Mouse (Mus musculus) liver, embryonic 15.5 days (tissue): ENCODE results near the gene Ttc4. TPM values are rescaled to one million over a fixed set of nuclear protein-coding genes. Genes with fewer than 3 reads are reported as not detected.

Experiments
- ATAC-seq: fragments of 200-750 bp; cut with Nextera tagmentation; 2 replicates; pipeline ENCODE4 v1.8.0; 2017; ENCODE audit warnings: moderate number of reproducible peaks, mild to moderate bottlenecking, moderate library complexity; ENCODE audit not compliant: insufficient read depth
- H3K27ac ChIP-seq: fragments of 300-500 bp; sonication (generic); replicated peaks from 2 replicates; pipeline ENCODE4 v1.5.1; 2015; ENCODE audit warnings: mild to moderate bottlenecking, inconsistent platforms
- H3K27me3 ChIP-seq: fragments of 300-500 bp; sonication (generic); 2 replicates; pipeline ENCODE4 v1.6.1; 2015; ENCODE audit warnings: mild to moderate bottlenecking, inconsistent platforms
- H3K36me3 ChIP-seq: fragments of 300-500 bp; sonication (generic); replicated peaks from 2 replicates; pipeline ENCODE4 v1.6.1; 2015; ENCODE audit warnings: moderate library complexity, mild to moderate bottlenecking, inconsistent platforms
- H3K4me1 ChIP-seq: fragments of 300-500 bp; sonication (generic); replicated peaks from 2 replicates; pipeline ENCODE4 v1.6.1; 2015; ENCODE audit warnings: inconsistent platforms
- H3K4me2 ChIP-seq: fragments of 300-500 bp; sonication (generic); 2 replicates; pipeline ENCODE4 v1.6.1; 2015; ENCODE audit warnings: moderate library complexity, mild to moderate bottlenecking, inconsistent platforms
- H3K4me3 ChIP-seq: fragments of 300-500 bp; sonication (generic); replicated peaks from 2 replicates; pipeline ENCODE4 v1.5.1; 2015; ENCODE audit warnings: mild to moderate bottlenecking, inconsistent platforms
- H3K9ac ChIP-seq: fragments of 300-500 bp; sonication (generic); 2 replicates; pipeline ENCODE4 v1.6.1; 2015; ENCODE audit warnings: moderate library complexity, mild to moderate bottlenecking, inconsistent platforms
- H3K9me3 ChIP-seq: fragments of 300-500 bp; sonication (generic); replicated peaks from 2 replicates; pipeline ENCODE4 v1.6.1; 2016; ENCODE audit warnings: inconsistent platforms
- WGBS: fragments of 180-500 bp; shearing (Covaris S2); methylation state at CpG from one replicate; pipeline ENCODE4 v1.1.7; 2015; ENCODE audit warnings: mixed read lengths; ENCODE audit not compliant: insufficient replicate concordance; 5-methylcytosine and 5-hydroxymethylcytosine counted together
- polyA plus RNA-seq: library from polyadenylated mRNA; unstranded; fragments of >200 nt; fragmentation: Nextera tagmentation; extraction: Ambion mirVana; gene quantifications from 2 replicates; pipeline ENCODE4 v1.2.1, GENCODE M21; 2015

The Ttc4 gene
- polyA plus RNA-seq, result 31.1 and 41.9 TPM in 2 replicates

GRCm38 (mm10) chr4:106678442-106679118, at the start of gene Ttc4:
Gene Ttc4, minus strand, starts transcription at chr4:106678944.
- H3K4me2 ChIP-seq, result peak within 1 kb of the TSS; percentile 76
- H3K4me3 ChIP-seq, result peak within 1 kb of the TSS; percentile 95
- WGBS, result under 1% methylated on average over 43 of the region's 43 CpGs
- peaks cover 35% of the 10 kb centered on the region for H3K36me3 ChIP-seq
- peak; percentile 100 for ATAC-seq
- H3K9me3 ChIP-seq, result no peaks in the 10 kb centered on the region
- peak within 1 kb of the TSS; percentile 78 for H3K27ac ChIP-seq
- H3K4me1 ChIP-seq, result peaks cover 42% of the 10 kb centered on the region
- H3K27me3 ChIP-seq, result peaks cover 2% of the 10 kb centered on the region; the same call in 1 of the 2 replicates
- H3K9ac ChIP-seq, result peak within 1 kb of the TSS; percentile 96

- whole genome bisulfite sequencing, result 62% methylated on average over 4 of the region's 4 CpGs
- Histone ChIP-seq H3K4me1 (no peaks in the 10 kb centered on the region), H3K4me3 (no peak overlapping the region), H3K36me3 (no peaks in the 10 kb centered on the region), H3K27ac (no peak overlapping the region), H3K9ac (no peak overlapping the region), H3K27me3 (peaks cover 4% of the 10 kb centered on the region; the same call in 1 of the 2 replicates), H3K9me3 (no peaks in the 10 kb centered on the region), H3K4me2 (no peak overlapping the region)
- no peak for ATAC-seq
These were observed 41.9 kb upstream of the Ttc4 start for GRCm38 (mm10) chr4:106720631-106721030.

- 68% methylated on average over 6 of the region's 6 CpGs for WGBS
These were observed 34.9 kb upstream of the Ttc4 start for GRCm38 (mm10) chr4:106713622-106714021.

GRCm38 (mm10) chr4:106708408-106708807, 29.7 kb upstream of the Ttc4 start:
- H3K4me3 ChIP-seq, result no peak overlapping the region
- 2% methylated on average over 8 of the region's 8 CpGs for WGBS
- H3K27me3 ChIP-seq, result peaks cover 21% of the 10 kb centered on the region; the same call in 1 of the 2 replicates
- 0 out of 2 replicates have a peak, but pooled peaks have one; percentile 42 for ATAC-seq
- no peak overlapping the region for H3K9ac ChIP-seq
- no peak overlapping the region for H3K27ac ChIP-seq
- H3K36me3 ChIP-seq, result no peaks in the 10 kb centered on the region
- no peak overlapping the region for H3K4me2 ChIP-seq
- H3K9me3 ChIP-seq, result no peaks in the 10 kb centered on the region
- H3K4me1 ChIP-seq, result no peaks in the 10 kb centered on the region; the same call in 1 of the 2 replicates

More at GRCm38 (mm10) chr4:106713622-106714021, 34.9 kb upstream of the Ttc4 start:
- no peaks in the 10 kb centered on the region for H3K9me3 ChIP-seq
- no peak for ATAC-seq
- H3K36me3 ChIP-seq, result no peaks in the 10 kb centered on the region
- H3K4me1 ChIP-seq, result peaks cover 5% of the 10 kb centered on the region; the same call in 1 of the 2 replicates
- no peak overlapping the region for H3K4me3 ChIP-seq
- peaks cover 21% of the 10 kb centered on the region for H3K27me3 ChIP-seq
- no peak overlapping the region for H3K9ac ChIP-seq
- no peak overlapping the region for H3K27ac ChIP-seq
- H3K4me2 ChIP-seq, result no peak overlapping the region

- peaks cover 24% of the 10 kb centered on the region for H3K27me3 ChIP-seq
- no peaks in the 10 kb centered on the region; the same call in 1 of the 2 replicates for H3K4me1 ChIP-seq
- H3K36me3 ChIP-seq, result no peaks in the 10 kb centered on the region
- no peak overlapping the region for H3K4me2 ChIP-seq
- H3K4me3 ChIP-seq, result no peak overlapping the region
- no peak overlapping the region for H3K27ac ChIP-seq
- no peaks in the 10 kb centered on the region for H3K9me3 ChIP-seq
- no peak overlapping the region for H3K9ac ChIP-seq
- 0 out of 2 replicates have a peak, but pooled peaks have one; percentile 14 for ATAC-seq
- 20% methylated on average over 5 of the region's 5 CpGs for WGBS
These were observed 29.2 kb upstream of the Ttc4 start for GRCm38 (mm10) chr4:106707957-106708356.

GRCm38 (mm10) chr4:106705096-106705665, 26.4 kb upstream of the Ttc4 start:
- Histone ChIP-seq H3K9ac (no peak overlapping the region), H3K4me2 (no peak overlapping the region), H3K36me3 (no peaks in the 10 kb centered on the region), H3K4me3 (no peak overlapping the region), H3K27me3 (peaks cover 39% of the 10 kb centered on the region), H3K9me3 (no peaks in the 10 kb centered on the region), H3K27ac (no peak overlapping the region), H3K4me1 (no peaks in the 10 kb centered on the region; the same call in 1 of the 2 replicates)
- no peak for ATAC-seq
- 42% methylated on average over 8 of the region's 8 CpGs for WGBS

GRCm38 (mm10) chr4:106704416-106704815, 25.7 kb upstream of the Ttc4 start:
- Histone ChIP-seq H3K4me1 (no peaks in the 10 kb centered on the region; the same call in 1 of the 2 replicates), H3K27me3 (peaks cover 32% of the 10 kb centered on the region), H3K27ac (no peak overlapping the region), H3K9ac (no peak overlapping the region), H3K36me3 (no peaks in the 10 kb centered on the region), H3K9me3 (no peaks in the 10 kb centered on the region), H3K4me3 (no peak overlapping the region), H3K4me2 (no peak overlapping the region)
- WGBS, result 71% methylated on average over 11 of the region's 11 CpGs
- ATAC-seq, result no peak

- no peaks in the 10 kb centered on the region for H3K36me3 ChIP-seq
- H3K4me1 ChIP-seq, result no peaks in the 10 kb centered on the region; the same call in 1 of the 2 replicates
- H3K27me3 ChIP-seq, result peaks cover 27% of the 10 kb centered on the region
- H3K4me3 ChIP-seq, result no peak overlapping the region
- H3K9me3 ChIP-seq, result no peaks in the 10 kb centered on the region
- H3K9ac ChIP-seq, result no peak overlapping the region
- 65% methylated on average over 10 of the region's 10 CpGs for WGBS
- H3K4me2 ChIP-seq, result no peak overlapping the region
- H3K27ac ChIP-seq, result no peak overlapping the region
- ATAC-seq, result no peak
These were observed 25.2 kb upstream of the Ttc4 start for GRCm38 (mm10) chr4:106703956-106704355.

- ATAC-seq, result no peak
- Histone ChIP-seq H3K27me3 (peaks cover 26% of the 10 kb centered on the region), H3K4me2 (no peak overlapping the region), H3K36me3 (no peaks in the 10 kb centered on the region), H3K4me1 (no peaks in the 10 kb centered on the region), H3K27ac (no peak overlapping the region), H3K9me3 (no peaks in the 10 kb centered on the region), H3K9ac (no peak overlapping the region), H3K4me3 (no peak overlapping the region)
- 51% methylated on average over 4 of the region's 4 CpGs for WGBS
These were observed 22.1 kb upstream of the Ttc4 start for GRCm38 (mm10) chr4:106700798-106701197.

- Histone ChIP-seq H3K27me3 (peaks cover 30% of the 10 kb centered on the region), H3K4me1 (no peaks in the 10 kb centered on the region), H3K4me3 (no peak overlapping the region), H3K9me3 (no peaks in the 10 kb centered on the region), H3K9ac (no peak overlapping the region), H3K27ac (no peak overlapping the region), H3K4me2 (no peak overlapping the region), H3K36me3 (no peaks in the 10 kb centered on the region)
- 15% methylated on average over 9 of the region's 9 CpGs for WGBS
- ATAC-seq, result no peak
These were observed 21.2 kb upstream of the Ttc4 start for GRCm38 (mm10) chr4:106699989-106700388.

GRCm38 (mm10) chr4:106693841-106694430, 15.2 kb upstream of the Ttc4 start:
- Histone ChIP-seq H3K4me2 (no peak overlapping the region), H3K9me3 (no peaks in the 10 kb centered on the region), H3K36me3 (no peaks in the 10 kb centered on the region), H3K4me3 (no peak overlapping the region), H3K27me3 (peaks cover 32% of the 10 kb centered on the region), H3K9ac (no peak overlapping the region), H3K4me1 (peaks cover 3% of the 10 kb centered on the region), H3K27ac (no peak overlapping the region)
- ATAC-seq, result no peak
- 68% methylated on average over 15 of the region's 15 CpGs for WGBS
